Mouse (Mus musculus) C2C12 (cell line): ENCODE measurements around the gene Bicc1. TPM values are rescaled to one million over a fixed set of nuclear protein-coding genes. Genes with fewer than 3 reads are reported as not detected.

ENCODE experiments used
- H3K27me3 ChIP-seq: one replicate; pipeline ENCODE4 v1.6.1; 2011; ENCODE audit not compliant: control insufficient read depth, insufficient read depth, insufficient read length
- H3K36me3 ChIP-seq: one replicate; pipeline ENCODE4 v1.6.1; 2011; ENCODE audit not compliant: control insufficient read depth, insufficient read depth
- H3K4me3 ChIP-seq: one replicate; pipeline ENCODE4 v1.5.1; 2011; ENCODE audit warnings: mild to moderate bottlenecking, control low read depth; ENCODE audit not compliant: poor library complexity, insufficient read depth, severe bottlenecking
- H3K79me2 ChIP-seq: one replicate; pipeline ENCODE4 v1.6.1; 2011; ENCODE audit not compliant: control insufficient read depth, insufficient read depth
- H3K79me3 ChIP-seq: one replicate; pipeline ENCODE4 v1.6.1; 2011; ENCODE audit warnings: low read depth, control low read depth
- H3ac ChIP-seq: one replicate; pipeline ENCODE3; 2011; ENCODE audit warnings: low read depth; ENCODE audit not compliant: control insufficient read depth, insufficient read length
- CEBPB ChIP-seq: IDR thresholded peaks from one replicate; pipeline ENCODE4 v1.6.1; 2011; ENCODE audit warnings: low read depth, mild to moderate bottlenecking, control low read depth, moderate library complexity
- CTCF ChIP-seq: IDR thresholded peaks from one replicate; pipeline ENCODE4 v1.5.1; 2011; ENCODE audit not compliant: control insufficient read depth, insufficient read depth, insufficient read length
- FOSL1 ChIP-seq: IDR thresholded peaks from one replicate; pipeline ENCODE4 v1.8.0; 2011; ENCODE audit warnings: mild to moderate bottlenecking, low read length; ENCODE audit not compliant: poor library complexity, insufficient read depth, severe bottlenecking
- MAX ChIP-seq: IDR thresholded peaks from one replicate; pipeline ENCODE4 v1.6.1; 2011; ENCODE audit warnings: mild to moderate bottlenecking, control low read depth
- MYOD1 ChIP-seq: IDR thresholded peaks from one replicate; pipeline ENCODE4 v1.6.1; 2011; ENCODE audit warnings: low read depth; ENCODE audit not compliant: control insufficient read depth, insufficient read length
- MYOG ChIP-seq: IDR thresholded peaks from one replicate; pipeline ENCODE4 v1.6.1; 2011; ENCODE audit not compliant: control insufficient read depth, insufficient read length; ENCODE audit errors: extremely low read depth
- USF1 ChIP-seq: IDR thresholded peaks from one replicate; pipeline ENCODE4 v1.6.1; 2011; ENCODE audit warnings: low read depth, mild to moderate bottlenecking, control low read depth, moderate library complexity
- polyA plus RNA-seq: library from polyadenylated mRNA; unstranded; fragments of >200 nt; fragmentation: generic; extraction: Trizol; gene quantifications from one replicate; pipeline ENCODE4 v1.2.1, GENCODE M21; 2012; ENCODE audit warnings: missing spikeins

The Bicc1 gene
- polyA plus RNA-seq, 1 experiment, result 4.0 TPM

- H3K27me3 ChIP-seq, result no peaks in the 10 kb centered on the region
- no peaks in the 10 kb centered on the region for H3K36me3 ChIP-seq
- no peaks in the 10 kb centered on the region for H3K79me3 ChIP-seq
- peak overlapping the region; percentile 43 for H3K4me3 ChIP-seq
- H3ac ChIP-seq, result peak overlapping the region; percentile 49
- TF ChIP-seq USF1 (no peak), FOSL1 (no peak), CTCF (no peak), MYOD1 (no peak), MAX (peak; percentile 8), CEBPB (no peak), MYOG (no peak)
- H3K79me2 ChIP-seq, result no peaks in the 10 kb centered on the region
Observed at GRCm38 (mm10) chr10:71158940-71159675, 392 bp downstream of the Bicc1 start.

- H3K27me3 ChIP-seq, result no peaks in the 10 kb centered on the region
- no peak overlapping the region for H3ac ChIP-seq
- H3K36me3 ChIP-seq, result no peaks in the 10 kb centered on the region
- H3K79me3 ChIP-seq, result no peaks in the 10 kb centered on the region
- no peaks in the 10 kb centered on the region for H3K79me2 ChIP-seq
- no peak overlapping the region for H3K4me3 ChIP-seq
- TF ChIP-seq MAX (no peak), MYOD1 (no peak)
Observed at GRCm38 (mm10) chr10:71156569-71156968, 2.9 kb downstream of the Bicc1 start.

- Histone ChIP-seq H3ac (no peak overlapping the region), H3K36me3 (no peaks in the 10 kb centered on the region), H3K79me2 (no peaks in the 10 kb centered on the region), H3K4me3 (no peak overlapping the region), H3K27me3 (no peaks in the 10 kb centered on the region), H3K79me3 (no peaks in the 10 kb centered on the region)
- TF ChIP-seq CTCF, result no peak
- TF ChIP-seq MYOG, result no peak
Observed at GRCm38 (mm10) chr10:71153610-71154009, 5.9 kb downstream of the Bicc1 start.

- no peaks in the 10 kb centered on the region for H3K27me3 ChIP-seq
- H3ac ChIP-seq, result no peak overlapping the region
- TF ChIP-seq CTCF (no peak), FOSL1 (no peak), CEBPB (no peak), MYOD1 (no peak)
- H3K79me3 ChIP-seq, result no peaks in the 10 kb centered on the region
- H3K36me3 ChIP-seq, result no peaks in the 10 kb centered on the region
- no peak overlapping the region for H3K4me3 ChIP-seq
- H3K79me2 ChIP-seq, result no peaks in the 10 kb centered on the region
Observed at GRCm38 (mm10) chr10:71153138-71153537, 6.4 kb downstream of the Bicc1 start.

GRCm38 (mm10) chr10:71150486-71150885 is 9.0 kb downstream of the Bicc1 start:
- no peak for TF ChIP-seq MYOD1
- no peak for TF ChIP-seq CEBPB
- no peak for TF ChIP-seq MYOG
- no peak for TF ChIP-seq MAX
- H3K4me3 ChIP-seq, result no peak overlapping the region
- H3K27me3 ChIP-seq, result no peaks in the 10 kb centered on the region
- H3K36me3 ChIP-seq, result no peaks in the 10 kb centered on the region
- no peaks in the 10 kb centered on the region for H3K79me3 ChIP-seq
- no peaks in the 10 kb centered on the region for H3K79me2 ChIP-seq
- no peak overlapping the region for H3ac ChIP-seq

- H3K36me3 ChIP-seq, result no peaks in the 10 kb centered on the region
- H3K4me3 ChIP-seq, result no peak overlapping the region
- no peak for TF ChIP-seq MYOG
- TF ChIP-seq MYOD1, result no peak
- H3K79me3 ChIP-seq, result no peaks in the 10 kb centered on the region
- no peaks in the 10 kb centered on the region for H3K27me3 ChIP-seq
- H3ac ChIP-seq, result no peak overlapping the region
- H3K79me2 ChIP-seq, result no peaks in the 10 kb centered on the region
Observed at GRCm38 (mm10) chr10:71148951-71149603, 10.4 kb downstream of the Bicc1 start.
